Mouse (Mus musculus) hindbrain, embryonic 16.5 days (tissue): ENCODE results near the gene Irak1bp1. TPM values are rescaled to one million over a fixed set of nuclear protein-coding genes. Genes with fewer than 3 reads are reported as not detected.

ENCODE experiments used
- ATAC-seq: fragments of 200-750 bp; cut with Nextera tagmentation; 2 replicates; pipeline ENCODE4 v1.8.0; 2017; ENCODE audit warnings: moderate TSS enrichment, moderate library complexity
- H3K27ac ChIP-seq: fragments of 300-500 bp; sonication (generic); 2 replicates; pipeline ENCODE4 v1.5.1; 2014; ENCODE audit warnings: low read depth, mild to moderate bottlenecking, control low read depth, low read length, moderate library complexity
- H3K27me3 ChIP-seq: fragments of 300-500 bp; sonication (generic); replicated peaks from 2 replicates; pipeline ENCODE4 v1.6.1; 2014; ENCODE audit warnings: low read length; ENCODE audit not compliant: control insufficient read depth, insufficient read depth
- H3K36me3 ChIP-seq: fragments of 300-500 bp; sonication (generic); 2 replicates; pipeline ENCODE4 v1.6.1; 2014; ENCODE audit warnings: mild to moderate bottlenecking, low read length, moderate library complexity, mixed read lengths; ENCODE audit not compliant: control insufficient read depth, insufficient read depth
- H3K4me1 ChIP-seq: fragments of 300-500 bp; sonication (generic); 2 replicates; pipeline ENCODE4 v1.6.1; 2014; ENCODE audit warnings: low read depth, low read length; ENCODE audit not compliant: control insufficient read depth, insufficient read depth
- H3K4me2 ChIP-seq: fragments of 300-500 bp; sonication (generic); 2 replicates; pipeline ENCODE4 v1.6.1; 2014; ENCODE audit warnings: mild to moderate bottlenecking, low read length, control low read depth, moderate library complexity
- H3K4me3 ChIP-seq: fragments of 300-500 bp; sonication (generic); 2 replicates; pipeline ENCODE4 v1.5.1; 2014; ENCODE audit warnings: mild to moderate bottlenecking, low read length, control low read depth, moderate library complexity
- H3K9ac ChIP-seq: fragments of 300-500 bp; sonication (generic); 2 replicates; pipeline ENCODE4 v1.6.1; 2014; ENCODE audit warnings: low read depth, mild to moderate bottlenecking, control low read depth, low read length, moderate library complexity
- H3K9me3 ChIP-seq: fragments of 300-500 bp; sonication (generic); 2 replicates; pipeline ENCODE4 v1.6.1; 2014; ENCODE audit warnings: mild to moderate bottlenecking, low read length, moderate library complexity; ENCODE audit not compliant: control insufficient read depth
- WGBS: fragments of 180-500 bp; shearing (Covaris S2); extraction: QIAGEN DNeasy Blood & Tissue Kit; methylation state at CpG from one replicate; pipeline ENCODE4 v1.1.7; 2014; 5-methylcytosine and 5-hydroxymethylcytosine counted together
- polyA plus RNA-seq: library from polyadenylated mRNA; unstranded; fragments of >200 nt; fragmentation: Nextera tagmentation; extraction: Ambion mirVana; gene quantifications from 2 replicates; pipeline ENCODE4 v1.2.1, GENCODE M21; 2015

Irak1bp1 gene
- polyA plus RNA-seq, 1 experiment from 2014 or later, result 36.3 TPM

DNA sequence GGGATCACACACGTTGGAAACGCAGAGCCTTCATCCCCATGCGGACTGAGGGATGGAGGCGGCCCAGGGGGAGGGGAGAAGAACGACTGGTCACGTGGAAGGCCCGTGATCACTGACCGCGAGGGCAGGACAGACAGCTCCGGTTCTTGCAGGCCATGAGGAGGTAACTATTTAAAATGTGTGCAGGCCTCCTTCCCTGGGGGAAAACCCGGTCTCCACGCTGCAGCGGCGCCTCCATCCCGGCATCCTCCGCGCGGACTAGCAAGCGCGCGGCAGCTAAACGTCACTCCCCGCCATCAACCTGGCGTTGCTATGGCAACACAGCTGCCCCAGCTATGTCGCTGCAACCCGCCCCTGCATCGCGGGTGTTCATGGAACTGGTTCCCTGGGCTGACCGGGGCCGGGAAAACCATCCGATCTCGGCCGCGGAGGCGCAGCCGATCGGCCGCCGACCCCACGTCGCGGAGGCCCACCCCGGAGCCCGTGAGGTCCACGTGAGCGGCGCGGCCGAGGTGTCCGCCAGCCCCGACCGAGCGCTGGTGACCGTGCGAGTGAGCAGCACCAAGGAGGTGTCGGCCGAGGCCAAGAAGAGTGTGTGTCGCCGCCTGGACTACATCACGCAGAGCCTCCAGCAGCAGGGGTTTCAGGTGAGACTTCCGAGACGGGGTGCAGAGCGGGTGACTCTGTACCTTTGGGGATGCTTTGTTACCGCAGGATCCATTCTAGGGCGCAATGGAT is 522 bp downstream of the Irak1bp1 start:
- Histone ChIP-seq H3K27me3 (no peaks in the 10 kb centered on the region), H3K4me2 (peak overlapping the region; percentile 74), H3K4me3 (peak overlapping the region; percentile 81), H3K4me1 (peaks cover 10% of the 10 kb centered on the region), H3K9me3 (no peaks in the 10 kb centered on the region), H3K9ac (peak overlapping the region; percentile 93), H3K27ac (peak overlapping the region; percentile 92), H3K36me3 (no peaks in the 10 kb centered on the region)
- ATAC-seq, result peak; percentile 97
- under 1% methylated on average over 55 of the region's 65 CpGs for WGBS

DNA sequence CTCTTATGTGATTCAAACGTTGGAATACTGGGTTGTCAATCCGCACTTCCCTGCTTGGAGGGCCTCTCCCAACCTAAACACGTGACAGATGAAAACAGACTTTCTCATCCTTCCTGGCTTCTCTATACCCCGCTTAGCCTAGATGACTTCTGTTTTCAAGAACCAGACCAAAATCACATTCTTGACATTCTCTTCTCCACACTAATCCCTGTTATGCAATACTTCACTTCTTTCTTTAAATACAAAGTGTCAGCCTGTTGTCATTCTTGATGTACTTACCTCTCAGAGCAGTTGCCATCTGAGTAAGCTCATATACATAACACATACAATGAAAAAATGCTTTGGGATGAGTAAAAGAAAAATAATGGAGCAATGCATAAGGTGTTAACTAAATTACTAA is 2.6 kb downstream of the Irak1bp1 start:
- Histone ChIP-seq H3K4me2 (no peak overlapping the region), H3K9ac (no peak overlapping the region), H3K4me3 (no peak overlapping the region), H3K27ac (no peak overlapping the region), H3K4me1 (peaks cover 10% of the 10 kb centered on the region), H3K9me3 (no peaks in the 10 kb centered on the region), H3K27me3 (no peaks in the 10 kb centered on the region), H3K36me3 (no peaks in the 10 kb centered on the region)
- no peak for ATAC-seq
- 71% methylated on average over 4 of the region's 4 CpGs for WGBS

DNA sequence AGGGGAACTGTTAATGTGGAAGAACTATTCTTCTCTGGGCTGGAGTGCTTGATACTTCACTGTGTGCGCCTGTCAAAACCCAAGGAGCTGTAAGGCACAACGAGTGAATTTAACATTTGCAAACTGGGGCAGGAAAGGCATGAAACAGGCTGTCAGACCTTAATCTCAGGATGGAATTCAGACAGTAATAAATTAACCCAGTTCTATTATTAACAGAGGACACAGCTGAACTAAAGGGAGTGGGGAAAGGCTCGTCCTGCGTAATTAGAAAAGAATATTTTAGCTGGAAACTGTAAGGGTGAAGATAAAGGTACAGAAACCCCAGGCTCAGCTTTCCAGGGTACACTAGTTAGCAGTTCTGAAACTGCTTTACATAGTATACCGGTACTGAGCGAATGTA is 6.6 kb downstream of the Irak1bp1 start:
- 0 out of 2 replicates have a peak, but pooled peaks have one; percentile 42 for ATAC-seq
- Histone ChIP-seq H3K36me3 (peaks cover 3% of the 10 kb centered on the region; the same call in 1 of the 2 replicates), H3K27ac (no peak overlapping the region), H3K9ac (no peak overlapping the region), H3K9me3 (no peaks in the 10 kb centered on the region), H3K4me2 (no peak overlapping the region), H3K4me1 (peaks cover 5% of the 10 kb centered on the region), H3K27me3 (no peaks in the 10 kb centered on the region), H3K4me3 (no peak overlapping the region)
- WGBS, result 65% methylated on average over 6 of the region's 6 CpGs

DNA sequence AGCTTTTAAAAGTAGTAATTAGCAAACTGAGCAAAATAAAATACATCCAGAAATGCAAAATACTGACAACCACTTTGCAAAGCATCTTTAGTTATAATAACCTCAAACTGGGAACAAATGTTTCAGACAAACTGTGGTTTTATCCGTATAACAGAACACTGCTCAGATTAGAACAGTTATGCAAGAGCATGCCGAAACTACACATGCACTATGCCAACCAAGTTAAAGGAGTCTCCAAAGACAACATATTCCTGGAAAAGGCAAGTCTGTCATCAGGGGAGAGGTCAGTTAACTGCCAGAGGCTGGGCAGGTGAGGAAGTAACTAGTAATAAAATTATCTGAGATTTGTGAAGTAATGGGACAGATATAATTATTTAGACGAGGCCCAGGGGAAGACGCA is 13.3 kb downstream of the Irak1bp1 start:
- Histone ChIP-seq H3K9ac (no peak overlapping the region), H3K9me3 (no peaks in the 10 kb centered on the region), H3K4me3 (no peak overlapping the region), H3K27ac (no peak overlapping the region), H3K4me2 (no peak overlapping the region), H3K27me3 (no peaks in the 10 kb centered on the region), H3K36me3 (peaks cover 16% of the 10 kb centered on the region), H3K4me1 (no peaks in the 10 kb centered on the region)
- 94% methylated on average over 4 of the region's 4 CpGs for WGBS
- no peak for ATAC-seq

DNA sequence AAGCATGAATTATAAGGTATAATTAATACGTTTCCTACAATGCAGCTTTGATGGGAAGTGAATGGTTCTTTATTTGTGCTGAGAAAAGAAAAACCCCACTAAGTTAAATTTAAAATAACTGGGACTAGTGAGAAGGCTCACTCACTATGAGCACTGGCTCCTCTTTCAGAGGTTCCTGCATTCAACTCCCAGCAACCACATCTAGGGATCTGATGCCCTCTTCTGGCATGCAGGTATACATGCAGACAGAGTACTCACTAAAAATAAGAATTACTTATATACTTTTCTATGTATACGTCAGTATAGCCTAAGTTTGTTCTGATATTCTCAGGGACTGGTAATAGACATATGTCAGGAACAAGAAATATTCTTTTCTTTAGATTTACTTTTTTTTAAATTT is 24.7 kb downstream of the Irak1bp1 start:
- Histone ChIP-seq H3K9me3 (no peaks in the 10 kb centered on the region), H3K4me3 (no peak overlapping the region), H3K27ac (no peak overlapping the region), H3K4me2 (no peak overlapping the region), H3K9ac (no peak overlapping the region), H3K27me3 (no peaks in the 10 kb centered on the region), H3K36me3 (no peaks in the 10 kb centered on the region), H3K4me1 (no peaks in the 10 kb centered on the region)
- 54% methylated on average over 2 of the region's 2 CpGs for WGBS
- peak; percentile 70 for ATAC-seq

DNA sequence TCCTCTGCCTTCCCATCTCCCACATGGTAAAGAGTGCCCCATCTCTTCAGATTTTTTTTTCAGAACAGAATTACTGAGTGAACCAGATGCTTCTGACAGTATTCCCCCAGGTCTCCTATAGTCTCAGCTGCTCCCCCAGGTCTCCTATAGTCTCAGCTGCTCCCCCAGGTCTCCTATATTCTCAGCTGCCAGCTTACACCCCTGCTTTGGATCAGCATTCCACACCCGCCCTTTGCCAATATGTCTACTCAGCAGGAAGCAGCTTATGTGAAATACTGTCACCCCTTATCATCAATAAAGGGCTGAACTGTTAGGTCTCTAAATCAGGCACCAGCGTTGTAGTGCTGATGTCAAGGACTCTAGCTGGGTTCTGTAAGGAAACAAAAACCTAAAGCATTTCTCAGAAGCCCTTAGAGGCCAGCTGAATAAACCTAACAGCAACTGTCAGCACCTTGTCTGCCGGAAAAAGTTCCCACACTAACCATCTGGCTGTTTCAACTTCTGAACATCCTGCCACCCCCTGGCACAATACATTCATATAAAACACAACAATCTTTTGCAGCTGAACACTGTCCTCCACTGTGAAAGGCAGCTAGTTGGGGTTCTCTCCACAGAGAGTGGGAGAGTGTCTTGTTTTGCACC is 25.8 kb downstream of the Irak1bp1 start:
- ATAC-seq, result no peak
- no peak overlapping the region for H3K9ac ChIP-seq
- H3K36me3 ChIP-seq, result no peaks in the 10 kb centered on the region
- no peaks in the 10 kb centered on the region for H3K9me3 ChIP-seq
- H3K4me3 ChIP-seq, result no peak overlapping the region
- H3K4me1 ChIP-seq, result no peaks in the 10 kb centered on the region
- no peak overlapping the region for H3K4me2 ChIP-seq
- WGBS, result 36% methylated on average over 3 of the region's 3 CpGs
- no peaks in the 10 kb centered on the region for H3K27me3 ChIP-seq
- no peak overlapping the region for H3K27ac ChIP-seq

DNA sequence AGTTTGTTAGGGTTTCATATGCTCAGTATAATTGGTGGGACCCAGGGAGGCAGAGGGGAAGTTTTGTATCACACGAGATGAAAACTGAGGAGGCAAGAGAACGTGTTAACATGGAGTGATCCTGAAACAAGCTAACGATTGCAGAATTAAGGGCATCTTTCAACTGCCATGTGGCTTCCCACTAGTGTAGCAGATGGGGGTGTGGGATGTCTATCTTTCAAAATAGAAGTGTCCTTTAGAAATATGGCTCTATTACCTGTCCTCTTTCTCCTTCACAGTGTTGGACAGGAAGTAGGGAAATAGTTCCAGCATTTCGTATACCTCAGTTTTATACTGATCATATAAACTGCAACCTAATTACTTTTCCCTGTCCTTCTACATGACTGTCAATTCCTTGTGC is 26.9 kb downstream of the Irak1bp1 start:
- ATAC-seq, result no peak
- H3K36me3 ChIP-seq, result no peaks in the 10 kb centered on the region
- no peak overlapping the region for H3K27ac ChIP-seq
- H3K4me3 ChIP-seq, result no peak overlapping the region
- no peaks in the 10 kb centered on the region for H3K4me1 ChIP-seq
- no peaks in the 10 kb centered on the region for H3K27me3 ChIP-seq
- H3K9ac ChIP-seq, result no peak overlapping the region
- H3K9me3 ChIP-seq, result no peaks in the 10 kb centered on the region
- 84% methylated on average over 4 of the region's 4 CpGs for WGBS
- H3K4me2 ChIP-seq, result no peak overlapping the region

DNA sequence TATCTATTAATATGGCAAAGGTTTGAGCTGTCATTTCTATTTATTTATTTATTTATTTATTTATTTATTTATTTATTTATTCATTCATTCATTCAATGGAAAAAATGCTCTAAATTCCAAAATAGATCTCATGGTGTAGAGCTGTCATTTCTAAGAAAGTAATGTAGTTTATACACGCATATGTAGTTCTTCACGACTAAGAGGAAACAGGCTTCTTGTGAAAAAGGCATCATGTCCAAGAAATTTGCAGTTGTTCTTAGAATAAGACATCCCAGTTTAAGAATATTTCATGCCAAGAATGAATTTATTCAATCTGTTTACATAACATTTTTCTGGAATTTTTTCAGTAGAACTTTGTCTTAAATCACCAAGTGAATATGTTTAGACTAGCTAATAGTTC is 31.5 kb downstream of the Irak1bp1 start:
- ATAC-seq, result no peak
- H3K4me2 ChIP-seq, result no peak overlapping the region
- H3K36me3 ChIP-seq, result no peaks in the 10 kb centered on the region
- H3K4me3 ChIP-seq, result no peak overlapping the region
- H3K4me1 ChIP-seq, result no peaks in the 10 kb centered on the region
- WGBS, result 93% methylated on average over 2 of the region's 2 CpGs
- no peak overlapping the region for H3K27ac ChIP-seq
- no peak overlapping the region for H3K9ac ChIP-seq
- H3K9me3 ChIP-seq, result no peaks in the 10 kb centered on the region
- H3K27me3 ChIP-seq, result no peaks in the 10 kb centered on the region

DNA sequence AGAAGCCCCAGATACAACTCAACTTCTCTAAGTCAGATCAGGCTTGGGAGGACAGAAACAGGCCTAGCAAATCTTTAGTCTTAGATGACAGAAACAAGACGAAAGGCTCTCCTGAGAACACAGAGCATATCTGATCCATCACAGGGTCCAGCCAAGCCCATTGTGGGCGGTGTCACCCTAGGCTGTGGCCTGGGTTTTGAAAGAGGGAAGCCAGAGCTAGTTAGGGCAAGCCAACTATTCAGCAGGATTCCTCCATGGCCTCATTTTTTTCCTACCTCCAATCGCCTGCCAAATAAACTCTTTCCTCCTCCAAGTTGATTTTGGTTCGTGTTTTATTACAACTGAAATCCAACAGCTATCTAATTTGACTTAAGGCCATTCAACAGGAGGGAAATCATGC is 32.0 kb downstream of the Irak1bp1 start:
- H3K9ac ChIP-seq, result no peak overlapping the region
- no peak overlapping the region for H3K27ac ChIP-seq
- WGBS, result 86% methylated on average over 4 of the region's 4 CpGs
- H3K4me1 ChIP-seq, result no peaks in the 10 kb centered on the region
- no peak for ATAC-seq
- H3K4me3 ChIP-seq, result no peak overlapping the region
- H3K36me3 ChIP-seq, result no peaks in the 10 kb centered on the region
- no peaks in the 10 kb centered on the region for H3K27me3 ChIP-seq
- no peak overlapping the region for H3K4me2 ChIP-seq
- H3K9me3 ChIP-seq, result no peaks in the 10 kb centered on the region
